Mouse (Mus musculus) forebrain, embryonic 11.5 days (tissue): Measurements from ENCODE around the gene Cdh7. TPM values are rescaled to one million over a fixed set of nuclear protein-coding genes. Genes with fewer than 3 reads are reported as not detected.
"Not testable (repeated sequence)": the region's sequence is repeated elsewhere in the genome, so short reads cannot be mapped to it uniquely, and the experiment has no call there.

Experiments used
- ATAC-seq: fragments of 200-750 bp; cut with Nextera tagmentation; replicated peaks from 2 replicates; pipeline ENCODE4 v1.8.0; 2017; ENCODE audit warnings: moderate TSS enrichment; ENCODE audit not compliant: low FRiP score
- DNase-seq: peaks from one replicate; pipeline ENCODE4 v3.0.0-alpha.2; 2017; ENCODE audit warnings: low spot score
- H3K27ac ChIP-seq: fragments of 300-500 bp; sonication (generic); 2 replicates; pipeline ENCODE4 v1.5.1; 2014; ENCODE audit warnings: low read depth, low read length
- H3K27me3 ChIP-seq: fragments of 300-500 bp; sonication (generic); 2 replicates; pipeline ENCODE4 v1.6.1; 2014; ENCODE audit warnings: mild to moderate bottlenecking, low read length, mixed read lengths; ENCODE audit not compliant: control insufficient read depth, insufficient read depth
- H3K36me3 ChIP-seq: fragments of 300-500 bp; sonication (generic); 2 replicates; pipeline ENCODE4 v1.6.1; 2014; ENCODE audit warnings: mild to moderate bottlenecking, low read length, moderate library complexity, mixed read lengths; ENCODE audit not compliant: control insufficient read depth, insufficient read depth
- H3K4me1 ChIP-seq: fragments of 300-500 bp; sonication (generic); replicated peaks from 2 replicates; pipeline ENCODE4 v1.6.1; 2014; ENCODE audit warnings: low read length, mixed read lengths; ENCODE audit not compliant: control insufficient read depth, insufficient read depth
- H3K4me2 ChIP-seq: fragments of 300-500 bp; sonication (generic); 2 replicates; pipeline ENCODE4 v1.6.1; 2014; ENCODE audit warnings: low read depth, mild to moderate bottlenecking, low read length, moderate library complexity, mixed read lengths; ENCODE audit not compliant: severe bottlenecking
- H3K4me3 ChIP-seq: fragments of 300-500 bp; sonication (generic); 2 replicates; pipeline ENCODE4 v1.5.1; 2014; ENCODE audit warnings: low read depth, low read length
- H3K9ac ChIP-seq: fragments of 300-500 bp; sonication (generic); 2 replicates; pipeline ENCODE4 v1.6.1; 2014; ENCODE audit warnings: low read length
- H3K9me3 ChIP-seq: fragments of 300-500 bp; sonication (generic); 2 replicates; pipeline ENCODE4 v1.6.1; 2016; ENCODE audit warnings: low read length, mixed read lengths; ENCODE audit not compliant: control insufficient read depth
- WGBS: fragments of 180-500 bp; shearing (Covaris S2); extraction: QIAGEN DNeasy Blood & Tissue Kit; methylation state at CpG from one replicate; pipeline ENCODE4 v1.1.7; 2014; 5-methylcytosine and 5-hydroxymethylcytosine counted together
- polyA plus RNA-seq: library from polyadenylated mRNA; unstranded; fragments of >200 nt; fragmentation: Nextera tagmentation; extraction: Ambion mirVana; gene quantifications from 2 replicates; pipeline ENCODE4 v1.2.1, GENCODE M21; 2014

The Cdh7 gene
- polyA plus RNA-seq, 1 experiment from 2014 or later, result 9.6 TPM

DNA sequence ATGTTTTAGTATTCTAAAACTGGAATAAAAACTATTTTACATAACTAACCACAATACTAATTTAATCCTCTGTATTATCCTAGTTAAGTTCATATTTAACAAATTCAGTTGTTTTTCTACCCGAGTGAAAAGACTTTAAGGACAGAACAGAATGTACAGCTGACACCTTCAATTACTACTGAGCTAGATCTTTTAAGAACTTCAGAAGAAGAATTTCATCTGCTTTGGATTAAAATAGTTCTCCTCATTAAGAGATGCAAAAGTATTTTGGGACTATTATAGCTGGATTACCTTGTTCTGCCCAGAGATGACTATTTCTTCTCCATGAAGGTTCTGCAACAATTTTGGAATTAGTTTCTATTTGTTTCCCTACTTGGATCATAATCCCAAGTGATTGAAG, 135.8 kb downstream of the Cdh7 start:
- WGBS, result 67% methylated on average over 1 of the region's 1 CpGs
- H3K4me1 ChIP-seq, result no peaks in the 10 kb centered on the region
- no peak overlapping the region for H3K27ac ChIP-seq
- no peaks in the 10 kb centered on the region for H3K27me3 ChIP-seq
- no peak overlapping the region for H3K9ac ChIP-seq
- H3K4me3 ChIP-seq, result no peak overlapping the region
- no peaks in the 10 kb centered on the region for H3K36me3 ChIP-seq
- DNase-seq (no peak), ATAC-seq (no peak)
- H3K4me2 ChIP-seq, result no peak overlapping the region
- no peaks in the 10 kb centered on the region for H3K9me3 ChIP-seq

DNA sequence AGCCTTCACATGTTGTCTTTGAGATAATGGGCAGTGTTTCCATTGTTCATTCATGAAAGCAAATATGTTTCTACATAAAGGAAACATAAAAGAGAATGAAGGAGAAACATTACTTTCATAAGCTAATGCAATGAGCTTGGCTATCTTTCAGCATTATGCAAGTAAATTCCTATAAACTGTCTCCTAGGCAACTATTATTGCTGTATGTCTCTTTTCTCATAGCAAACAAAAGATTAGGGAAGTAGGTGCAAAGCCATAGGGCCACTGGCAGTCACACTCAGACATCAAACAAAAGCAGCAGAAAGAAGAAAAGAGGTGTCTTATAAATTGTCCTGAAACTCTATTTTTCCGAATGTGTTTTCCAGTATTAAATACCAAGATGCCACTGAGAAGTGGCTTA, 136.6 kb downstream of the Cdh7 start:
- Histone ChIP-seq H3K27me3 (no peaks in the 10 kb centered on the region), H3K4me3 (no peak overlapping the region), H3K9ac (no peak overlapping the region), H3K9me3 (no peaks in the 10 kb centered on the region), H3K4me1 (no peaks in the 10 kb centered on the region), H3K27ac (no peak overlapping the region), H3K4me2 (no peak overlapping the region), H3K36me3 (no peaks in the 10 kb centered on the region)
- no peak for DNase-seq
- 19% methylated on average over 1 of the region's 1 CpGs for WGBS
- ATAC-seq, result no peak

DNA sequence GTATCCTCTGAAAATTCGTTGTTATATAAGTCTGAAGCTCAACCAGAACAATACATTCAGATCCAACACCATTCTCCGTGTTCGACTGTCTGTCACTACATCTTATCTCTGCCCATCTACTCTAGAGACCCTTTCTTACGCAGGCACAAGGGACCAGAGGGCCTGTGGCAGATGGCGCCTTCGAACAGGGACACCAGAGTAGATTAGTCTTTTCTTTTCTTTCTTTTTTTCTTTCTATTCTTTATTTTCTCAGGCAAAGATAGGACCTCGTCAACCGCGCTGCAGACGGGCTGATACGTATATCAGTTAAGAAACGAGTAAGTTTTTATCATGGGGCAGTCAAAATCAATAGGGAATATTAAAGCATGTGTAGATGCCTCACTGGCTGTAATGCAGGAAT, 189.2 kb downstream of the Cdh7 start:
- 82% methylated on average over 2 of the region's 12 CpGs for WGBS
- not testable (repeated sequence) for H3K36me3 ChIP-seq, H3K4me3 ChIP-seq, H3K27ac ChIP-seq, H3K27me3 ChIP-seq, ATAC-seq, DNase-seq, H3K4me2 ChIP-seq, H3K9me3 ChIP-seq, H3K9ac ChIP-seq, H3K4me1 ChIP-seq
